Mouse (Mus musculus): Measurements from ENCODE around the gene Exosc1.
A peak's percentile ranks its signal among the peaks of the same experiment; 100 is the strongest.
"Not testable (repeated sequence)": the region's sequence is repeated elsewhere in the genome, so short reads cannot be mapped to it uniquely, and the experiment has no call there.

Gene Exosc1

GRCm38 (mm10) chr19:41933179-41934086, at the start of gene Exosc1, which contains the start of gene Zdhhc16:
Exosc1 (minus strand) TSS chr19:41933423.
Zdhhc16 (plus strand) TSS chr19:41933480.
- DNase-seq (ENCODE audit: inconsistent ontology term): peak; percentile 98

GRCm38 (mm10) chr19:41982791-41983150, 49.5 kb upstream of the Exosc1 start:
- peak; percentile 50 for DNase-seq (ENCODE audit: inconsistent ontology term)

- DNase-seq (ENCODE audit: inconsistent ontology term): peak; percentile 65
Observed at GRCm38 (mm10) chr19:41981931-41982790, 48.9 kb upstream of the Exosc1 start.

- no peak for DNase-seq (ENCODE audit: inconsistent ontology term)
Observed at GRCm38 (mm10) chr19:41981595-41981927, 48.3 kb upstream of the Exosc1 start, which contains the start of gene Ubtd1. Ubtd1 (plus strand) TSS chr19:41981763.

- DNase-seq (ENCODE audit: inconsistent ontology term): peak; percentile 100
Observed at GRCm38 (mm10) chr19:41980819-41981594, 47.8 kb upstream of the Exosc1 start, which contains the start of gene Mms19. Mms19 (minus strand) TSS chr19:41981157.

GRCm38 (mm10) chr19:41980422-41980818, 47.2 kb upstream of the Exosc1 start:
- no peak for DNase-seq (ENCODE audit: inconsistent ontology term)

- peak; percentile 45 for DNase-seq (ENCODE audit: inconsistent ontology term)
Observed at GRCm38 (mm10) chr19:41973891-41974794, 40.9 kb upstream of the Exosc1 start.

GRCm38 (mm10) chr19:41969618-41970017, 36.4 kb upstream of the Exosc1 start:
- no peak for DNase-seq (ENCODE audit: inconsistent ontology term)

GRCm38 (mm10) chr19:41953574-41953973, 20.4 kb upstream of the Exosc1 start:
- DNase-seq (ENCODE audit: inconsistent ontology term): no peak

GRCm38 (mm10) chr19:41952287-41952686, 19.1 kb upstream of the Exosc1 start:
- DNase-seq (ENCODE audit: inconsistent ontology term): no peak

- DNase-seq (ENCODE audit: inconsistent ontology term): no peak
Observed at GRCm38 (mm10) chr19:41943841-41944240, 10.6 kb upstream of the Exosc1 start.

GRCm38 (mm10) chr19:41938539-41938938, 5.3 kb upstream of the Exosc1 start:
- no peak for DNase-seq (ENCODE audit: inconsistent ontology term)

GRCm38 (mm10) chr19:41935921-41936320, 2.7 kb upstream of the Exosc1 start:
- DNase-seq (ENCODE audit: inconsistent ontology term): peak; percentile 88

GRCm38 (mm10) chr19:41934124-41934523, 901 bp upstream of the Exosc1 start:
- peak; percentile 7 for DNase-seq (ENCODE audit: inconsistent ontology term)

GRCm38 (mm10) chr19:41932686-41933085, 537 bp downstream of the Exosc1 start:
- DNase-seq (ENCODE audit: inconsistent ontology term): no peak

GRCm38 (mm10) chr19:41920412-41921067, 12.7 kb downstream of the Exosc1 start:
- DNase-seq (ENCODE audit: inconsistent ontology term): no peak

GRCm38 (mm10) chr19:41919471-41919870, 13.8 kb downstream of the Exosc1 start:
- no peak for DNase-seq (ENCODE audit: inconsistent ontology term)

- no peak for DNase-seq (ENCODE audit: inconsistent ontology term)
Observed at GRCm38 (mm10) chr19:41916853-41917252, 16.4 kb downstream of the Exosc1 start.

- DNase-seq (ENCODE audit: inconsistent ontology term): no peak
Observed at GRCm38 (mm10) chr19:41915294-41915693, 17.9 kb downstream of the Exosc1 start.

- DNase-seq (ENCODE audit: inconsistent ontology term): not testable (repeated sequence)
Observed at GRCm38 (mm10) chr19:41914592-41914882, 18.7 kb downstream of the Exosc1 start.
